Mouse (Mus musculus) heart, embryonic 10.5 days (tissue): ENCODE measurements around the gene Gm49630. TPM values are rescaled to one million over a fixed set of nuclear protein-coding genes. Genes with fewer than 3 reads are reported as not detected.
"Not testable (repeated sequence)": the region's sequence is repeated elsewhere in the genome, so short reads cannot be mapped to it uniquely, and the experiment has no call there.

ENCODE experiments used
- DNase-seq: peaks from one replicate; pipeline ENCODE4 v3.0.0-alpha.2; 2017; ENCODE audit warnings: low spot score
- H3K27ac ChIP-seq: fragments of 300-500 bp; sonication (generic); 2 replicates; pipeline ENCODE4 v1.5.1; 2016; ENCODE audit warnings: mild to moderate bottlenecking
- H3K27me3 ChIP-seq: fragments of 300-500 bp; sonication (generic); 2 replicates; pipeline ENCODE4 v1.6.1; 2016; ENCODE audit warnings: mild to moderate bottlenecking; ENCODE audit not compliant: poor library complexity, insufficient read depth, severe bottlenecking
- H3K36me3 ChIP-seq: fragments of 300-500 bp; sonication (generic); 2 replicates; pipeline ENCODE4 v1.6.1; 2016; ENCODE audit warnings: mild to moderate bottlenecking, moderate library complexity
- H3K4me1 ChIP-seq: fragments of 300-500 bp; sonication (generic); 2 replicates; pipeline ENCODE4 v1.6.1; 2016; ENCODE audit warnings: mild to moderate bottlenecking
- H3K4me3 ChIP-seq: fragments of 300-500 bp; sonication (generic); 2 replicates; pipeline ENCODE4 v1.5.1; 2016; ENCODE audit warnings: mild to moderate bottlenecking, moderate library complexity
- H3K9me3 ChIP-seq: fragments of 300-500 bp; sonication (generic); 2 replicates; pipeline ENCODE4 v1.6.1; 2016; ENCODE audit warnings: mild to moderate bottlenecking, moderate library complexity
- WGBS: fragments of 180-500 bp; shearing (Covaris S2); methylation state at CpG from one replicate; pipeline ENCODE4 v1.1.7; 2016; 5-methylcytosine and 5-hydroxymethylcytosine counted together
- polyA plus RNA-seq: library from polyadenylated mRNA; unstranded; fragments of >200 nt; fragmentation: Nextera tagmentation; extraction: Ambion mirVana; gene quantifications from 2 replicates; pipeline ENCODE4 v1.2.1, GENCODE M21; 2016

The Gm49630 gene
- polyA plus RNA-seq, 1 experiment from 2014 or later, result not detected

- not testable (repeated sequence) for H3K36me3 ChIP-seq, H3K9me3 ChIP-seq, DNase-seq, H3K4me3 ChIP-seq, H3K4me1 ChIP-seq, H3K27me3 ChIP-seq, H3K27ac ChIP-seq
- WGBS, result 73% methylated on average over 8 of the region's 8 CpGs
Measured at GRCm38 (mm10) chr17:7386016-7386415, 14.2 kb upstream of the Gm49630 start.

- not testable (repeated sequence) for DNase-seq, H3K4me1 ChIP-seq, H3K9me3 ChIP-seq, H3K27me3 ChIP-seq, H3K4me3 ChIP-seq, H3K36me3 ChIP-seq, H3K27ac ChIP-seq
- 78% methylated on average over 3 of the region's 3 CpGs for WGBS
Measured at GRCm38 (mm10) chr17:7385364-7385763, 13.6 kb upstream of the Gm49630 start, which contains the start of gene Unc93a2. Unc93a2 (minus strand) TSS chr17:7385464.

GRCm38 (mm10) chr17:7383167-7384143 lies 11.7 kb upstream of the Gm49630 start:
- H3K27ac ChIP-seq, H3K27me3 ChIP-seq, H3K9me3 ChIP-seq, H3K36me3 ChIP-seq, H3K4me1 ChIP-seq, DNase-seq, H3K4me3 ChIP-seq: not testable (repeated sequence)
- 87% methylated on average over 12 of the region's 13 CpGs for WGBS

- WGBS, result 81% methylated on average over 1 of the region's 3 CpGs
- H3K27me3 ChIP-seq, H3K4me3 ChIP-seq, H3K27ac ChIP-seq, H3K36me3 ChIP-seq, H3K4me1 ChIP-seq, H3K9me3 ChIP-seq, DNase-seq: not testable (repeated sequence)
Measured at GRCm38 (mm10) chr17:7382711-7383110, 10.9 kb upstream of the Gm49630 start.

GRCm38 (mm10) chr17:7377907-7378306 lies 6.1 kb upstream of the Gm49630 start:
- not testable (repeated sequence) for H3K27ac ChIP-seq, H3K36me3 ChIP-seq, DNase-seq, H3K4me3 ChIP-seq, H3K27me3 ChIP-seq, H3K4me1 ChIP-seq, H3K9me3 ChIP-seq
- WGBS, result 21% methylated on average over 2 of the region's 3 CpGs

GRCm38 (mm10) chr17:7376951-7377700 lies 5.3 kb upstream of the Gm49630 start:
- not testable (repeated sequence) for H3K4me1 ChIP-seq, H3K4me3 ChIP-seq, H3K36me3 ChIP-seq, H3K27me3 ChIP-seq, H3K27ac ChIP-seq, DNase-seq, H3K9me3 ChIP-seq
- WGBS, result 100% methylated on average over 1 of the region's 3 CpGs

- not testable (repeated sequence) for H3K36me3 ChIP-seq, H3K9me3 ChIP-seq, H3K27me3 ChIP-seq, DNase-seq, H3K4me1 ChIP-seq, H3K27ac ChIP-seq, H3K4me3 ChIP-seq
- 54% methylated on average over 6 of the region's 6 CpGs for WGBS
Measured at GRCm38 (mm10) chr17:7369401-7369800, 2.4 kb downstream of the Gm49630 start.

- not testable (repeated sequence) for H3K4me1 ChIP-seq, H3K27ac ChIP-seq, DNase-seq, H3K36me3 ChIP-seq, H3K27me3 ChIP-seq, H3K4me3 ChIP-seq, H3K9me3 ChIP-seq
- 65% methylated on average over 5 of the region's 7 CpGs for WGBS
Measured at GRCm38 (mm10) chr17:7366676-7367374, 5.0 kb downstream of the Gm49630 start.

GRCm38 (mm10) chr17:7366265-7366664 lies 5.5 kb downstream of the Gm49630 start:
- H3K4me1 ChIP-seq, H3K9me3 ChIP-seq: not testable (repeated sequence)
- WGBS, result 36% methylated on average over 1 of the region's 1 CpGs

GRCm38 (mm10) chr17:7365615-7366014 lies 6.2 kb downstream of the Gm49630 start:
- H3K27ac ChIP-seq, H3K4me1 ChIP-seq, H3K4me3 ChIP-seq, H3K36me3 ChIP-seq, H3K27me3 ChIP-seq, H3K9me3 ChIP-seq, DNase-seq: not testable (repeated sequence)
- WGBS, result no CpG with 5 or more reads among the region's 3 CpGs

More at GRCm38 (mm10) chr17:7366265-7366664, 5.5 kb downstream of the Gm49630 start:
- not testable (repeated sequence) for DNase-seq, H3K27me3 ChIP-seq, H3K27ac ChIP-seq, H3K36me3 ChIP-seq, H3K4me3 ChIP-seq

GRCm38 (mm10) chr17:7360749-7361465 lies 10.9 kb downstream of the Gm49630 start:
- not testable (repeated sequence) for H3K4me3 ChIP-seq, DNase-seq, H3K9me3 ChIP-seq, H3K27ac ChIP-seq, H3K36me3 ChIP-seq, H3K4me1 ChIP-seq, H3K27me3 ChIP-seq
- WGBS, result 77% methylated on average over 9 of the region's 9 CpGs

GRCm38 (mm10) chr17:7359806-7360205 lies 12.0 kb downstream of the Gm49630 start:
- H3K4me3 ChIP-seq, H3K27ac ChIP-seq, H3K4me1 ChIP-seq, DNase-seq, H3K36me3 ChIP-seq, H3K9me3 ChIP-seq, H3K27me3 ChIP-seq: not testable (repeated sequence)
- WGBS, result 75% methylated on average over 4 of the region's 4 CpGs
